Mouse (Mus musculus): ENCODE results near the gene Mbd6. TPM values are rescaled to one million over a fixed set of nuclear protein-coding genes. Genes with fewer than 3 reads are reported as not detected.

Mbd6 gene
- 12.8 and 16.3 TPM in 2 replicates for polyA plus RNA-seq (2016; fragmentation: Nextera tagmentation; extraction: Ambion mirVana)

GRCm38 (mm10) chr10:127288800-127289572 lies at the start of gene Mbd6:
TSS of gene Mbd6 (minus strand) at chr10:127289018.
- no peaks in the 10 kb centered on the region for H3K9me3 ChIP-seq
- H3K27me3 ChIP-seq (ENCODE audit: insufficient read depth, poor library complexity, severe bottlenecking), result no peaks in the 10 kb centered on the region
- peak; percentile 90 for DNase-seq (ENCODE audit: low spot score)
- under 1% methylated on average over 50 of the region's 65 CpGs for WGBS
- peaks cover 88% of the 10 kb centered on the region for H3K4me1 ChIP-seq (replicated peaks)
- H3K27ac ChIP-seq, result peak within 1 kb of the TSS; percentile 97
- peaks cover 53% of the 10 kb centered on the region for H3K36me3 ChIP-seq
- H3K4me3 ChIP-seq, result peak within 1 kb of the TSS; percentile 89

- H3K36me3 ChIP-seq, result peaks cover 30% of the 10 kb centered on the region
- H3K27me3 ChIP-seq (ENCODE audit: insufficient read depth, poor library complexity, severe bottlenecking), result peaks cover 35% of the 10 kb centered on the region
- 85% methylated on average over 6 of the region's 6 CpGs for WGBS
Measured at GRCm38 (mm10) chr10:127337536-127338099, 48.8 kb upstream of the Mbd6 start.

GRCm38 (mm10) chr10:127336952-127337351 lies 48.1 kb upstream of the Mbd6 start:
- Histone ChIP-seq H3K4me3 (no peak overlapping the region), H3K9me3 (no peaks in the 10 kb centered on the region), H3K36me3 (peaks cover 35% of the 10 kb centered on the region), H3K4me1 (replicated peaks) (peaks cover 43% of the 10 kb centered on the region), H3K27me3 (ENCODE audit: insufficient read depth, poor library complexity, severe bottlenecking) (peaks cover 35% of the 10 kb centered on the region), H3K27ac (no peak overlapping the region)
- WGBS, result 69% methylated on average over 5 of the region's 5 CpGs
- no peak for DNase-seq (ENCODE audit: low spot score)

More at GRCm38 (mm10) chr10:127337536-127338099, 48.8 kb upstream of the Mbd6 start:
- Histone ChIP-seq H3K4me3 (no peak overlapping the region), H3K9me3 (no peaks in the 10 kb centered on the region), H3K4me1 (replicated peaks) (peaks cover 43% of the 10 kb centered on the region), H3K27ac (no peak overlapping the region)
- DNase-seq (ENCODE audit: low spot score), result no peak

GRCm38 (mm10) chr10:127335271-127335670 lies 46.5 kb upstream of the Mbd6 start:
- Histone ChIP-seq H3K36me3 (peaks cover 52% of the 10 kb centered on the region), H3K4me3 (no peak overlapping the region), H3K27me3 (ENCODE audit: insufficient read depth, poor library complexity, severe bottlenecking) (peaks cover 35% of the 10 kb centered on the region), H3K27ac (no peak overlapping the region), H3K4me1 (replicated peaks) (peaks cover 28% of the 10 kb centered on the region), H3K9me3 (no peaks in the 10 kb centered on the region)
- 82% methylated on average over 1 of the region's 1 CpGs for WGBS
- no peak for DNase-seq (ENCODE audit: low spot score)

- Histone ChIP-seq H3K9me3 (no peaks in the 10 kb centered on the region), H3K4me1 (replicated peaks) (peaks cover 10% of the 10 kb centered on the region; the same call in 1 of the 2 replicates), H3K27ac (no peak overlapping the region), H3K27me3 (ENCODE audit: insufficient read depth, poor library complexity, severe bottlenecking) (peaks cover 40% of the 10 kb centered on the region), H3K4me3 (no peak overlapping the region), H3K36me3 (peaks cover 57% of the 10 kb centered on the region)
- WGBS, result 60% methylated on average over 5 of the region's 5 CpGs
- no peak for DNase-seq (ENCODE audit: low spot score)
Measured at GRCm38 (mm10) chr10:127333152-127333551, 44.3 kb upstream of the Mbd6 start.

- peak; percentile 59 for DNase-seq (ENCODE audit: low spot score)
- 23% methylated on average over 31 of the region's 31 CpGs for WGBS
- no peaks in the 10 kb centered on the region for H3K9me3 ChIP-seq
- H3K27ac ChIP-seq, result peak overlapping the region; percentile 69; the same call in 1 of the 2 replicates
- peak overlapping the region; percentile 44 for H3K4me3 ChIP-seq
- H3K36me3 ChIP-seq, result peaks cover 57% of the 10 kb centered on the region
- peaks cover 10% of the 10 kb centered on the region; the same call in 1 of the 2 replicates for H3K4me1 ChIP-seq (replicated peaks)
- H3K27me3 ChIP-seq (ENCODE audit: insufficient read depth, poor library complexity, severe bottlenecking), result peaks cover 45% of the 10 kb centered on the region
Measured at GRCm38 (mm10) chr10:127332211-127332874, 43.5 kb upstream of the Mbd6 start.

- 76% methylated on average over 7 of the region's 7 CpGs for WGBS
- no peak overlapping the region for H3K27ac ChIP-seq
Measured at GRCm38 (mm10) chr10:127330212-127330611, 41.4 kb upstream of the Mbd6 start.

GRCm38 (mm10) chr10:127327461-127328145 lies 38.8 kb upstream of the Mbd6 start:
- Histone ChIP-seq H3K27ac (no peak overlapping the region), H3K9me3 (no peaks in the 10 kb centered on the region), H3K27me3 (ENCODE audit: insufficient read depth, poor library complexity, severe bottlenecking) (peaks cover 92% of the 10 kb centered on the region), H3K36me3 (peaks cover 27% of the 10 kb centered on the region), H3K4me3 (no peak overlapping the region), H3K4me1 (replicated peaks) (peaks cover 27% of the 10 kb centered on the region)
- DNase-seq (ENCODE audit: low spot score), result no peak
- 45% methylated on average over 18 of the region's 18 CpGs for WGBS

More at GRCm38 (mm10) chr10:127330212-127330611, 41.4 kb upstream of the Mbd6 start:
- Histone ChIP-seq H3K36me3 (peaks cover 43% of the 10 kb centered on the region), H3K9me3 (no peaks in the 10 kb centered on the region), H3K4me3 (no peak overlapping the region), H3K27me3 (ENCODE audit: insufficient read depth, poor library complexity, severe bottlenecking) (peaks cover 66% of the 10 kb centered on the region), H3K4me1 (replicated peaks) (peaks cover 26% of the 10 kb centered on the region)
- no peak for DNase-seq (ENCODE audit: low spot score)

- Histone ChIP-seq H3K4me1 (replicated peaks) (peaks cover 20% of the 10 kb centered on the region), H3K27me3 (ENCODE audit: insufficient read depth, poor library complexity, severe bottlenecking) (peaks cover 100% of the 10 kb centered on the region), H3K4me3 (peak overlapping the region; percentile 52), H3K9me3 (no peaks in the 10 kb centered on the region), H3K36me3 (peaks cover 20% of the 10 kb centered on the region), H3K27ac (peak overlapping the region; percentile 51; the same call in 1 of the 2 replicates)
- DNase-seq (ENCODE audit: low spot score), result no peak
- 5% methylated on average over 29 of the region's 29 CpGs for WGBS
Measured at GRCm38 (mm10) chr10:127326828-127327227, 38.0 kb upstream of the Mbd6 start.

GRCm38 (mm10) chr10:127326017-127326801 lies 37.4 kb upstream of the Mbd6 start:
- Histone ChIP-seq H3K9me3 (no peaks in the 10 kb centered on the region), H3K4me1 (replicated peaks) (peaks cover 20% of the 10 kb centered on the region), H3K4me3 (peak overlapping the region; percentile 52), H3K27me3 (ENCODE audit: insufficient read depth, poor library complexity, severe bottlenecking) (peaks cover 98% of the 10 kb centered on the region), H3K36me3 (peaks cover 14% of the 10 kb centered on the region), H3K27ac (peak overlapping the region; percentile 51; the same call in 1 of the 2 replicates)
- 1% methylated on average over 54 of the region's 54 CpGs for WGBS
- peak; percentile 60 for DNase-seq (ENCODE audit: low spot score)

GRCm38 (mm10) chr10:127325454-127326016 lies 36.7 kb upstream of the Mbd6 start:
- peaks cover 92% of the 10 kb centered on the region for H3K27me3 ChIP-seq (ENCODE audit: insufficient read depth, poor library complexity, severe bottlenecking)
- DNase-seq (ENCODE audit: low spot score), result no peak
- peaks cover 18% of the 10 kb centered on the region for H3K4me1 ChIP-seq (replicated peaks)
- H3K4me3 ChIP-seq, result peak overlapping the region; percentile 52
- WGBS, result 26% methylated on average over 14 of the region's 14 CpGs
- no peak overlapping the region for H3K27ac ChIP-seq
- H3K9me3 ChIP-seq, result no peaks in the 10 kb centered on the region
- peaks cover 7% of the 10 kb centered on the region for H3K36me3 ChIP-seq

All from hindbrain, embryonic 10.5 days (tissue).